Mouse (Mus musculus): ENCODE measurements around the gene Mia2. TPM values are rescaled to one million over a fixed set of nuclear protein-coding genes. Genes with fewer than 3 reads are reported as not detected.
A peak's percentile ranks its signal among the peaks of the same experiment; 100 is the strongest.

Gene Mia2
- total and polyA plus RNA-seq, 3 experiments: 103 to 175 TPM; not detected in 1

- no peak overlapping the region for H3K27ac ChIP-seq (ENCODE audit: control insufficient read depth, low read depth, low read length)
- H3K4me3 ChIP-seq (ENCODE audit: control insufficient read depth in 1 of 2, insufficient read depth in 1 of 2, low read depth in 2 of 2, low read length in 2 of 2): no peak overlapping the region
- no peaks in the 10 kb centered on the region for H3K27me3 ChIP-seq (ENCODE audit: control insufficient read depth in 1 of 2, insufficient read depth in 2 of 2, low read length in 2 of 2)
- H3K9me3 ChIP-seq (replicated peaks; ENCODE audit: insufficient read depth, low read length): no peaks in the 10 kb centered on the region
- peaks cover 31% of the 10 kb centered on the region for H3K79me2 ChIP-seq (ENCODE audit: control insufficient read depth, insufficient read depth, low read length, poor library complexity)
- TF ChIP-seq GATA1 (IDR thresholded peaks at IDR 0.05; ENCODE audit: low read depth, low read length): no peak
- TF ChIP-seq E2F4 (IDR thresholded peaks at IDR 0.05; ENCODE audit: borderline replicate concordance, low read depth, low read length): no peak
- no peak for TF ChIP-seq POLR2AphosphoS5 (IDR thresholded peaks at IDR 0.05; ENCODE audit: borderline replicate concordance, low read depth, low read length)
- no peak for TF ChIP-seq HCFC1 (IDR thresholded peaks at IDR 0.05; ENCODE audit: low read depth, low read length)
- TF ChIP-seq MAZ (IDR thresholded peaks at IDR 0.05; ENCODE audit: low read depth, low read length): no peak
- TF ChIP-seq CHD1 (IDR thresholded peaks at IDR 0.05; ENCODE audit: low read depth, low read length): no peak
- no peak for TF ChIP-seq TCF12 (IDR thresholded peaks at IDR 0.05; ENCODE audit: low read depth, low read length)
- no peak for TF ChIP-seq NRF1 (IDR thresholded peaks at IDR 0.05; ENCODE audit: insufficient read depth, low read depth, low read length, poor library complexity, severe bottlenecking)
- no peak for TF ChIP-seq EP300 (IDR thresholded peaks at IDR 0.05; ENCODE audit: low read depth in 1 of 2, low read length in 2 of 2)
- no peak for TF ChIP-seq MXI1 (IDR thresholded peaks at IDR 0.05; ENCODE audit: low read depth, low read length)
- no peak for TF ChIP-seq JUND (IDR thresholded peaks at IDR 0.05; ENCODE audit: low read depth, low read length)
- TF ChIP-seq POLR2AphosphoS2 (IDR thresholded peaks at IDR 0.05; ENCODE audit: low read length): no peak
- no peak for TF ChIP-seq USF2 (IDR thresholded peaks at IDR 0.05; ENCODE audit: borderline replicate concordance in 1 of 2, insufficient read depth in 1 of 2, low read depth in 1 of 2, low read length in 2 of 2)
- TF ChIP-seq UBTF (IDR thresholded peaks at IDR 0.05; ENCODE audit: borderline replicate concordance, insufficient read depth, low read depth, low read length): no peak
- TF ChIP-seq ELF1 (IDR thresholded peaks at IDR 0.05; ENCODE audit: low read depth, low read length): no peak
- no peak overlapping the region for H3K9ac ChIP-seq (ENCODE audit: control insufficient read depth, low read depth, low read length, poor library complexity, severe bottlenecking)
- 0 out of 4 replicates have a peak, but pooled peaks cover 2 to 3% of the 10 kb centered on the region in 2 experiments for H3K4me1 ChIP-seq (ENCODE audit: control insufficient read depth in 1 of 2, insufficient read depth in 2 of 2, low read length in 2 of 2)
- H3K36me3 ChIP-seq (ENCODE audit: control insufficient read depth in 1 of 2, insufficient read depth in 2 of 2, low read length in 2 of 2): peaks cover 0 to 11% of the 10 kb centered on the region in 2 experiments; a peak in 2 of 4 replicates
- peak; percentile 44 for DNase-seq (ENCODE audit: low read depth, low spot score)
Measured at GRCm38 (mm10) chr12:59129038-59129437, 33.4 kb downstream of the Mia2 start.

DNA sequence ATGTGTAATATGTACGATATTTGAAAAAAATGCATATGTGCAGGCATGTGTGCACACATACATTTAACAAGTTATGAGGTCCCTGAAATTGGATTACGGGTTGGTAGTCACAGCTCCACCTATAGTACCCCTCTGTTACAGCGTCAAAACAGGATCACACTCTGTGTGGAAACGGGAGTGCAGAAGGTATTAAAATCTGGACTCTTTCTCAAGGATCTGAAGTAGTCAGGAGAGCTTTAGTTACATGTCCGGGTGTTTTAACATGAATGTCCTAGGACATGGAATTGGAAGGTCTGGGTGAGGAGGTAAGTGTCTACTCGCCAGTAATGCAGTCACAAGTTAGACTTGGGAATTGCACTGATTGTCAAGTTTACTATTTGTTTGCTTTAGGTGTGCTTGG is 34.0 kb downstream of the Mia2 start:
- Histone ChIP-seq H3K27me3 (ENCODE audit: control insufficient read depth in 1 of 2, insufficient read depth in 2 of 2, low read length in 2 of 2) (no peaks in the 10 kb centered on the region), H3K36me3 (ENCODE audit: control insufficient read depth in 1 of 2, insufficient read depth in 2 of 2, low read length in 2 of 2) (peaks cover 0 to 17% of the 10 kb centered on the region in 2 experiments; a peak in 2 of 4 replicates), H3K9me3 (replicated peaks; ENCODE audit: insufficient read depth, low read length) (no peaks in the 10 kb centered on the region), H3K9ac (ENCODE audit: control insufficient read depth, low read depth, low read length, poor library complexity, severe bottlenecking) (no peak overlapping the region), H3K79me2 (ENCODE audit: control insufficient read depth, insufficient read depth, low read length, poor library complexity) (peaks cover 36% of the 10 kb centered on the region), H3K4me1 (ENCODE audit: control insufficient read depth in 1 of 2, insufficient read depth in 2 of 2, low read length in 2 of 2) (peaks cover 2 to 8% of the 10 kb centered on the region in 2 experiments; a peak in 1 of 4 replicates), H3K4me3 (ENCODE audit: control insufficient read depth in 1 of 2, insufficient read depth in 1 of 2, low read depth in 2 of 2, low read length in 2 of 2) (peak overlapping the region in 1 of 2 experiments; percentile 35; a peak in 1 of 4 replicates), H3K27ac (ENCODE audit: control insufficient read depth, low read depth, low read length) (no peak overlapping the region)
- TF ChIP-seq GABPA (IDR thresholded peaks at IDR 0.05; ENCODE audit: low read depth, low read length): no peak
- 0 out of 2 replicates have a peak, but pooled peaks have one; percentile 39 for TF ChIP-seq RCOR1 (IDR thresholded peaks at IDR 0.05; ENCODE audit: low read depth, low read length)
- peak; percentile 52; the same call in 1 of the 2 replicates for TF ChIP-seq HCFC1 (IDR thresholded peaks at IDR 0.05; ENCODE audit: low read depth, low read length)
- peak; percentile 67; the same call in 1 of the 2 replicates for TF ChIP-seq ZKSCAN1 (IDR thresholded peaks at IDR 0.05; ENCODE audit: low read depth, low read length)
- peak; percentile 66 for TF ChIP-seq SIN3A (IDR thresholded peaks at IDR 0.05; ENCODE audit: low read length)
- TF ChIP-seq NELFE (IDR thresholded peaks at IDR 0.05; ENCODE audit: low read depth, low read length): no peak
- no peak for TF ChIP-seq MAX (IDR thresholded peaks at IDR 0.05; ENCODE audit: low read length)
- TF ChIP-seq CTCF (IDR thresholded peaks at IDR 0.05 in 2 of 3, conservative IDR thresholded peaks at IDR 0.05 in 1 of 3; ENCODE audit: control insufficient read depth in 1 of 3, insufficient read depth in 1 of 3, low read depth in 2 of 3, low read length in 3 of 3, poor library complexity in 1 of 3, severe bottlenecking in 1 of 3): 0 out of 6 replicates have a peak, but pooled peaks of 1 of the 3 experiments have one; percentile 5
- no peak for TF ChIP-seq POLR2A (IDR thresholded peaks at IDR 0.05; ENCODE audit: control insufficient read depth in 1 of 2, insufficient read depth in 1 of 2, low read depth in 1 of 2, low read length in 2 of 2, poor library complexity in 1 of 2)
- TF ChIP-seq EP300 (IDR thresholded peaks at IDR 0.05; ENCODE audit: low read depth in 1 of 2, low read length in 2 of 2): 0 out of 4 replicates have a peak, but pooled peaks of 1 of the 2 experiments have one; percentile 12
- peak; percentile 7; the same call in 1 of the 2 replicates for TF ChIP-seq ZNF384 (IDR thresholded peaks at IDR 0.05; ENCODE audit: low read depth, low read length)
- no peak for TF ChIP-seq POLR2AphosphoS2 (IDR thresholded peaks at IDR 0.05; ENCODE audit: low read length)
- no peak for TF ChIP-seq CHD2 (IDR thresholded peaks at IDR 0.05; ENCODE audit: low read length)
- peak; percentile 62 for DNase-seq (ENCODE audit: low read depth, low spot score)
